Mouse (Mus musculus) erythroblast, embryonic 14.5 days (primary cell): ENCODE measurements at regions not wholly inside any gene's neighbourhood (a gene's known extent, or its start where the extent isn't known, plus 50 kb on each side); places are given as distances from the start of the nearest gene placed in this dataset.

Experiments
- H3K27me3 ChIP-seq: 2 replicates; pipeline ENCODE4 v1.6.1; 2012; ENCODE audit warnings: inconsistent platforms; ENCODE audit not compliant: control insufficient read depth
- H3K36me3 ChIP-seq: 2 replicates; pipeline ENCODE4 v1.6.1; 2012; ENCODE audit warnings: mild to moderate bottlenecking, inconsistent platforms; ENCODE audit not compliant: control insufficient read depth
- H3K4me1 ChIP-seq: 2 replicates; pipeline ENCODE4 v1.6.1; 2012; ENCODE audit warnings: inconsistent platforms; ENCODE audit not compliant: control insufficient read depth
- H3K4me3 ChIP-seq: replicated peaks from 2 replicates; pipeline ENCODE3; 2012; ENCODE audit warnings: moderate library complexity, mild to moderate bottlenecking, inconsistent platforms
- H3K9me3 ChIP-seq: 2 replicates; pipeline ENCODE4 v1.6.1; 2012; ENCODE audit warnings: low read length, inconsistent platforms, mixed read lengths; ENCODE audit not compliant: control insufficient read depth
- GATA1 ChIP-seq: IDR thresholded peaks from 2 replicates; pipeline ENCODE4 v1.6.1; 2012; ENCODE audit warnings: low read length, inconsistent platforms, mixed read lengths
- TAL1 ChIP-seq: IDR thresholded peaks from 3 replicates; pipeline ENCODE4 v1.6.1; 2012; ENCODE audit warnings: low read length, inconsistent platforms, mixed read lengths

- Histone ChIP-seq H3K9me3 (no peaks in the 10 kb centered on the region), H3K4me1 (no peaks in the 10 kb centered on the region), H3K4me3 (no peak overlapping the region), H3K27me3 (no peaks in the 10 kb centered on the region), H3K36me3 (no peaks in the 10 kb centered on the region)
- TF ChIP-seq TAL1 (no peak), GATA1 (no peak)
Measured at GRCm38 (mm10) chr13:101824962-101825361, 56.9 kb upstream of the Pik3r1 start.

- no peak for TF ChIP-seq TAL1
- TF ChIP-seq GATA1: no peak
- Histone ChIP-seq H3K4me3 (no peak overlapping the region), H3K9me3 (no peaks in the 10 kb centered on the region), H3K36me3 (no peaks in the 10 kb centered on the region), H3K4me1 (no peaks in the 10 kb centered on the region), H3K27me3 (no peaks in the 10 kb centered on the region)
Measured at GRCm38 (mm10) chr13:101831872-101832629, 64.0 kb upstream of the Pik3r1 start.

GRCm38 (mm10) chr13:101834546-101834945 is 66.5 kb upstream of the Pik3r1 start:
- H3K27me3 ChIP-seq: no peaks in the 10 kb centered on the region
- no peak overlapping the region for H3K4me3 ChIP-seq
- H3K4me1 ChIP-seq: no peaks in the 10 kb centered on the region
- H3K9me3 ChIP-seq: no peaks in the 10 kb centered on the region
- TF ChIP-seq TAL1 (no peak), GATA1 (no peak)
- H3K36me3 ChIP-seq: no peaks in the 10 kb centered on the region

GRCm38 (mm10) chr13:101836992-101837391 is 69.0 kb upstream of the Pik3r1 start:
- no peak overlapping the region for H3K4me3 ChIP-seq
- H3K9me3 ChIP-seq: no peaks in the 10 kb centered on the region
- no peak for TF ChIP-seq GATA1
- no peak for TF ChIP-seq TAL1
- no peaks in the 10 kb centered on the region for H3K36me3 ChIP-seq
- no peaks in the 10 kb centered on the region for H3K4me1 ChIP-seq
- no peaks in the 10 kb centered on the region for H3K27me3 ChIP-seq

GRCm38 (mm10) chr13:101844461-101845440 is 76.7 kb upstream of the Pik3r1 start:
- no peaks in the 10 kb centered on the region for H3K9me3 ChIP-seq
- no peak overlapping the region for H3K4me3 ChIP-seq
- no peaks in the 10 kb centered on the region for H3K4me1 ChIP-seq
- H3K36me3 ChIP-seq: no peaks in the 10 kb centered on the region
- H3K27me3 ChIP-seq: no peaks in the 10 kb centered on the region
- TF ChIP-seq TAL1: no peak
- TF ChIP-seq GATA1: no peak

- Histone ChIP-seq H3K9me3 (no peaks in the 10 kb centered on the region), H3K27me3 (no peaks in the 10 kb centered on the region), H3K36me3 (no peaks in the 10 kb centered on the region), H3K4me3 (no peak overlapping the region), H3K4me1 (no peaks in the 10 kb centered on the region)
- no peak for TF ChIP-seq GATA1
- TF ChIP-seq TAL1: no peak
Measured at GRCm38 (mm10) chr13:101846016-101846415, 78.0 kb upstream of the Pik3r1 start.

GRCm38 (mm10) chr13:101847879-101848600 is 80.0 kb upstream of the Pik3r1 start:
- Histone ChIP-seq H3K27me3 (no peaks in the 10 kb centered on the region), H3K9me3 (no peaks in the 10 kb centered on the region), H3K36me3 (no peaks in the 10 kb centered on the region), H3K4me1 (no peaks in the 10 kb centered on the region), H3K4me3 (no peak overlapping the region)
- TF ChIP-seq TAL1: no peak
- no peak for TF ChIP-seq GATA1

- no peaks in the 10 kb centered on the region for H3K9me3 ChIP-seq
Measured at GRCm38 (mm10) chr13:101848601-101849147, 80.7 kb upstream of the Pik3r1 start.

GRCm38 (mm10) chr13:101849416-101849815 is 81.4 kb upstream of the Pik3r1 start:
- TF ChIP-seq GATA1 (no peak), TAL1 (no peak)
- Histone ChIP-seq H3K36me3 (no peaks in the 10 kb centered on the region), H3K27me3 (no peaks in the 10 kb centered on the region), H3K9me3 (no peaks in the 10 kb centered on the region), H3K4me1 (no peaks in the 10 kb centered on the region), H3K4me3 (no peak overlapping the region)

More at GRCm38 (mm10) chr13:101848601-101849147, 80.7 kb upstream of the Pik3r1 start:
- H3K27me3 ChIP-seq: no peaks in the 10 kb centered on the region
- H3K36me3 ChIP-seq: no peaks in the 10 kb centered on the region
- H3K4me3 ChIP-seq: no peak overlapping the region
- no peak for TF ChIP-seq TAL1
- no peaks in the 10 kb centered on the region for H3K4me1 ChIP-seq
